Mouse (Mus musculus): ENCODE data around the gene Actl7a. TPM values are rescaled to one million over a fixed set of nuclear protein-coding genes. Genes with fewer than 3 reads are reported as not detected.

Gene Actl7a
- polyA plus RNA-seq, 1 experiment from 2014 or later = not detected

DNA sequence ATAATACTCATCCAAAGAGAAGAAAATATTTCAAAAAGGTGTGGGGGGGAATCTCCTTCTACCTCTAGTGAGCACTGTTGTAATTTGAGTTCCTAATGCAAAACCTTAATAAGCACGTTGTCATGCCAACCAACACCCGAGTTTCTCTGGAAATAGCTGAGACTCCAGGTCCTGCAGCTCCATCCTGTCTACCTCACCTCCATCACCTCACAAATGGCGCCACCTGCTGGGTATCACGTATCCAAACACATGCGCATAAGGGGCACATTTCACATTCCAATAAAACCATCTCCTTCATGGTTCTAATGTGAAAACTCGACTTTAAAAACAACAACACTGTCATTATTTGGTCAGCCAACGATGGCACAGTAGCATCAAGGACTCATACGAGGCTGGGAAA lies 17.4 kb upstream of the Actl7a start:
- WGBS = 61% methylated on average over 8 of the region's 8 CpGs
- H3K36me3 ChIP-seq = no peaks in the 10 kb centered on the region
- no peak for DNase-seq (ENCODE audit: low spot score)

DNA sequence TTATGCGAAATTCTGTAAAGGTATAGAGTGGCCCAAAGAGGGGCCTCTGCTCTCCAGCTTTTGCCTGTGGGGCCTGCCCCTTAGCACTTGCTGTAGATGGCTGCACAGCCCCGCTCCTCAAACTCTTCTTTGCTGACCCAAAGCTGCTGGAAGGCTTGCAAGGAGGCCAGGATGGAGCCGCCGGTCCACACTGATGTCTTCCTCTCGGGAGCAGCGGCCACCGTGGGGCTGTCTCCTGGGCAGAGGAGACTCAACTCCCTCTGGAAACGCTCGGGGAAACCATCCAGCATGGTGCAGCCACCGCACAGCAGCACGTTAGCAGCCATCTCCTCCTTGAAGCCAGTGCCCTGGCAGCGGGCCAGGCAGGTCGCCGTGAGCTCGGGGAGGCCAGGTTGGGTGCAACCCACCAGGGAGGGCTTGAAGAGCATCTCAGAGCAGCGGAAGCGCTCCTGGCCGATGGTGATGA lies 3.2 kb upstream of the Actl7a start, which contains the start of gene Gm26657:
Gm26657 (plus strand) TSS at position 51 of the 466 bp plus-strand sequence.
- Histone ChIP-seq H3K36me3 (peaks cover 18% of the 10 kb centered on the region), H3K4me1 (no peaks in the 10 kb centered on the region), H3K27me3 (ENCODE audit: low read depth, poor library complexity, severe bottlenecking) (no peaks in the 10 kb centered on the region), H3K4me3 (no peak within 1 kb of the TSS), H3K27ac (replicated peaks) (no peak within 1 kb of the TSS), H3K9me3 (replicated peaks) (no peaks in the 10 kb centered on the region)
- DNase-seq (ENCODE audit: low spot score) = no peak
- WGBS = 88% methylated on average over 18 of the region's 18 CpGs

More for the DNA sequence above, 17.4 kb upstream of the Actl7a start:
- Histone ChIP-seq H3K27ac (replicated peaks) (no peak overlapping the region), H3K9me3 (replicated peaks) (no peaks in the 10 kb centered on the region), H3K27me3 (ENCODE audit: low read depth, poor library complexity, severe bottlenecking) (no peaks in the 10 kb centered on the region), H3K4me3 (no peak overlapping the region), H3K4me1 (no peaks in the 10 kb centered on the region)

DNA sequence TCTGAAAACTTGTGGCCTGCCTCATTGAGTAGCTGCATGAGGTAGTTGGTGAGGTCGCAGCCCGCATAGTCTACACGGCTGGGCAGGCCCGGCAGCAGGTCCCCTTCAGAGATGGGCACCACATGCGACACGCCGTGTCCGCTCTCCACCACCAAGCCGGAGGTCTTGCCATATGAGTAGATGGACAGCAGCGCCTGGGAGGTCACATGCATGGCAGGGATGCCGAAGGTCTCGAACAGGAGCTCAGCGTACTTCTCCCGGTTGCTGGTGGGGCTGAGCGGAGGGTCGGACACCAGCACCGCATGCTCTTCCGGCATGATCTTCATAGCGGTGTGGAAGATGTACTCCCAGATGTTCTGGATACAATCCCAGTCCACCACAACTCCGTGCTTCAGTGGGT lies 2.6 kb upstream of the Actl7a start:
- Histone ChIP-seq H3K4me3 (no peak overlapping the region), H3K9me3 (replicated peaks) (no peaks in the 10 kb centered on the region), H3K4me1 (no peaks in the 10 kb centered on the region), H3K36me3 (peaks cover 23% of the 10 kb centered on the region), H3K27me3 (ENCODE audit: low read depth, poor library complexity, severe bottlenecking) (no peaks in the 10 kb centered on the region), H3K27ac (replicated peaks) (no peak overlapping the region)
- DNase-seq (ENCODE audit: low spot score) = no peak
- WGBS = 97% methylated on average over 20 of the region's 20 CpGs

DNA sequence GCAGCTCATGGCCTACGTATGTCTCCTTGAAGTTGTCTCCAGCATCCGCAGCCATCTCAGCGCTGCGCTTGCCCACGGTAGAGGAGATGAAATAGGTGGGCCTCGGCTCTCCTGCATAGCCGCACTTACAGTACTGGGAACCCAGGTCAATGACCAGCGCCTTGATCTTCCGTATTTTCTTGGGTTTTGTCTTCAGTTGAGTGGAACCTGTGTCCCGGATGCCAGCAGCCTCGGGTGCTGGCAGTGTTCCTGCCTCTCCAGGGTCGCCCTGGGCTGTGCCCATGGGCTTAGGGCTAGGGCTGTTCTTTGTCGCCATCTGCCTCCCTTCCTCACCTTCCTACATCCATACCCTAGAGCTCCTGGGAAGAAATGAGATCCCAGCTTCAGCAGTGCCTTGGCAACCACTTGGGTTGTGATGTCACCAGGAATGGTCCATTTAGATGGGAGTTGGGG lies 2.1 kb upstream of the Actl7a start, which contains the start of gene Actl7b:
Actl7b (minus strand) TSS at position 403 of the 453 bp plus-strand sequence.
- no peaks in the 10 kb centered on the region for H3K4me1 ChIP-seq
- H3K4me3 ChIP-seq = no peak within 1 kb of the TSS
- no peak for DNase-seq (ENCODE audit: low spot score)
- 94% methylated on average over 13 of the region's 13 CpGs for WGBS
- no peak within 1 kb of the TSS for H3K27ac ChIP-seq (replicated peaks)
- H3K9me3 ChIP-seq (replicated peaks) = no peaks in the 10 kb centered on the region
- H3K27me3 ChIP-seq (ENCODE audit: low read depth, poor library complexity, severe bottlenecking) = no peaks in the 10 kb centered on the region
- peaks cover 28% of the 10 kb centered on the region for H3K36me3 ChIP-seq

DNA sequence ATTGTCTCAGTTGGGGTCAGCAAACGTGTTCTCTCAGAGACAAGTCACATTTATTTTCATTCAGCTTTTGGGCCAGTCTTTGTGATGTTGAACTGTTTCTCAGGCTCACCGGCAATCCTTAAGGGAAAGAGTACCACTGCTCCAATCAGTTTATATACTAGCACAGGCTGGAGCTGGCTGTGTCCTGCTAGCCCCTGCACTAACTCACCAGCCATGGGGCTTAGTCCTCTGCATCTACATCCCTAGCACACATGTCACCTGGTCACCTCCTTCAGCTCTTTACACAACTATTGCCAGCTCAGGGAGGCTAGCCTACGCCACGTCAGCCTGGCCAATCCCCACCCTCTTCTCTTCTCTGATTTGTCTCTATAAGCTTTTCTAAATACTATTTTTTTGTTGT lies 515 bp upstream of the Actl7a start:
- Histone ChIP-seq H3K27me3 (ENCODE audit: low read depth, poor library complexity, severe bottlenecking) (no peaks in the 10 kb centered on the region), H3K9me3 (replicated peaks) (no peaks in the 10 kb centered on the region), H3K36me3 (peaks cover 44% of the 10 kb centered on the region), H3K4me1 (no peaks in the 10 kb centered on the region), H3K4me3 (no peak overlapping the region), H3K27ac (replicated peaks) (no peak overlapping the region)
- no peak for DNase-seq (ENCODE audit: low spot score)
- 90% methylated on average over 4 of the region's 4 CpGs for WGBS

DNA sequence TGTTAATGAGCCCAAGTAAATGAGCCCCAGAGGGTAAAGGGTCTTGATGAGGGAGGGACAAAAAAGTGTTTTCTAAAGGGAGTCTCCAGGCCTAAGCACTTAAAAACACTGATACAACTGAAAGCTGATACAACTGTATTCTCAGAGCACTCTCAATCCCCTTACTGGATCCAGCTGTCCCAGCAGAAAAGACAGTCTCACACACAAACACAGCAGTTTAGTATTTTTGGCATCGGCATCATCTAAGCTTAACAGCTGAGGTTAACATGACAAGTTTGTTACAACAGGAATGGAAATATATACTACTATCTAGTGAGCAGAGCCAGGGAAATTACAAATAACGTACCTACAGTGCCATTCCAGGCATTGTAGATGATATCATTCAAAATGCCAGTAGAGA lies 3.1 kb downstream of the Actl7a start:
- H3K36me3 ChIP-seq = peaks cover 79% of the 10 kb centered on the region

DNA sequence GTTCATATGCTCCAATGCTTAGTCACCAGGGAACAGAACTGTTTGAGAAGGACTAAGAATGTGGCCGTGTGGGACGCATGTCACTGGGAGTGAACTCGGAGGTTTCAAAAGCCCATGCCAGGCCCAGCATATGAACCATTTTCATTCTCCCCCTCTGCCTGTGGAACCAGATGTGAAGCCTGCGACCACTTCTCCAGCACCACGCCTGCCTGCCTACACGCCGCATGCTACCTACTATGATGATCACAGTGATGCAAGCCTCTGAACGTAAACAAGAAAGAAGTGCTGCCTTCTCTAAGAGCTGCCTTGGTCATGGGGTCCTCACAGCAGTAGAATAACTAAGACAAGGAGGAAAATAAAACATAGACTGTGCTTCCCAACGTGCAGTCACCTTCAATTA lies 4.2 kb downstream of the Actl7a start:
- Histone ChIP-seq H3K36me3 (peaks cover 90% of the 10 kb centered on the region), H3K27ac (replicated peaks) (no peak overlapping the region)
- 96% methylated on average over 9 of the region's 9 CpGs for WGBS

More for the DNA sequence above, 3.1 kb downstream of the Actl7a start:
- Histone ChIP-seq H3K27ac (replicated peaks) (no peak overlapping the region), H3K27me3 (ENCODE audit: low read depth, poor library complexity, severe bottlenecking) (no peaks in the 10 kb centered on the region), H3K4me1 (no peaks in the 10 kb centered on the region), H3K9me3 (replicated peaks) (no peaks in the 10 kb centered on the region), H3K4me3 (no peak overlapping the region)
- DNase-seq (ENCODE audit: low spot score) = no peak
- WGBS = 94% methylated on average over 2 of the region's 2 CpGs

DNA sequence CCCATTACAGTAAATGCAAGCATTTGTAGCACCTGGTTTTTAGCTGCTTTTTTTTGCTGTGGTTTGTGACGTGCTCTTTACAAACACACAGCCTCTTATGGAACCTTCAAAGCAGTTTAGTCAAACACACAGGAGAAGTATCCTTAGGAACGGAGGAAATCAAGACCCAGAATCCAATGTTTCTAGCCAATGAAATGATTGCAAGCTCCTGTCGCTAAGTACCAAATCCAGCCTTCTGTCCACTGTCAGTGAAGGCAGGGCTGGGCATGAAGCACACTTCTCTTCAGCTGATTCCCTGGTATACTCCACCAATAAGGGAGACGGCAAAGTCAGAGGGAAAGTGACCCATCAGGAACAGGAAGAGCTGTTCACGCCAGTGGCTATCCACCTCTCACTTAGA lies 12.8 kb downstream of the Actl7a start:
- Histone ChIP-seq H3K4me3 (no peak overlapping the region), H3K4me1 (no peaks in the 10 kb centered on the region), H3K9me3 (replicated peaks) (no peaks in the 10 kb centered on the region), H3K27ac (replicated peaks) (no peak overlapping the region), H3K36me3 (peaks cover 100% of the 10 kb centered on the region), H3K27me3 (ENCODE audit: low read depth, poor library complexity, severe bottlenecking) (no peaks in the 10 kb centered on the region)
- DNase-seq (ENCODE audit: low spot score) = no peak
- WGBS = 91% methylated on average over 5 of the region's 5 CpGs

More for the DNA sequence above, 4.2 kb downstream of the Actl7a start:
- H3K9me3 ChIP-seq (replicated peaks) = no peaks in the 10 kb centered on the region
- H3K4me3 ChIP-seq = no peak overlapping the region
- H3K4me1 ChIP-seq = no peaks in the 10 kb centered on the region
- H3K27me3 ChIP-seq (ENCODE audit: low read depth, poor library complexity, severe bottlenecking) = no peaks in the 10 kb centered on the region
- no peak for DNase-seq (ENCODE audit: low spot score)

DNA sequence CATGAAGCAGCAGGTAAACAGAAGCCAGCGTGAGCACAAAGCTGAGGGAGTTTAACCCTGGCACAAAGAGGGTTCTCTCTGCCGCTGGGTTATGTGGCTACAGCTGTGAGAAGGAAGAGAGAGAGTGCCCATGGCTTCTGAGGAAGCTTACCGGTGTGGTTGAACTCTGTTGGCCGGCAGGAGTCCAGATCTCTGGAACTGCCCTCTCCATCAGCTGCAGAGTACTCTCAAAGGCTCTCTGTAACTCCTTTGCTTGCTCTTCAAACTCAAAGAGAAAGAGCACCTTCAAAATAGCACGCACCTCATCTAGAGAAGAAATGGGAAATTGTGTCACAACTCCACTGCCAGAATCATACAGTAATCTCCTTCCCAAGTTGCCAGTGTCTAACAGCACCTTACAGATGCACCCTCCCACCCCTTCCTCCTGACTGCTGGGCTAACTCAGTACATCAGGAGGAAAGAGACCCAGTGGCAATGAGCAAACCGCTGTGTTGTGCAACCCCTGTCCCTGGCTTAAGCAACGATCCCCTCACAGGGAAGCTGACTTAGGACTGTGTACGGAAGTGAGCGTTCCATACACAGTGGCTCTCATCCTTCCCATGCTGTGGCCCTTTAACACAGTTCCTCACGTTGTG lies 13.9 kb downstream of the Actl7a start:
- no peaks in the 10 kb centered on the region for H3K4me1 ChIP-seq
- no peaks in the 10 kb centered on the region for H3K27me3 ChIP-seq (ENCODE audit: low read depth, poor library complexity, severe bottlenecking)
- no peaks in the 10 kb centered on the region for H3K9me3 ChIP-seq (replicated peaks)
- H3K36me3 ChIP-seq = peaks cover 100% of the 10 kb centered on the region
- H3K27ac ChIP-seq (replicated peaks) = no peak overlapping the region
- H3K4me3 ChIP-seq = no peak overlapping the region
- 92% methylated on average over 10 of the region's 10 CpGs for WGBS
- no peak for DNase-seq (ENCODE audit: low spot score)

DNA sequence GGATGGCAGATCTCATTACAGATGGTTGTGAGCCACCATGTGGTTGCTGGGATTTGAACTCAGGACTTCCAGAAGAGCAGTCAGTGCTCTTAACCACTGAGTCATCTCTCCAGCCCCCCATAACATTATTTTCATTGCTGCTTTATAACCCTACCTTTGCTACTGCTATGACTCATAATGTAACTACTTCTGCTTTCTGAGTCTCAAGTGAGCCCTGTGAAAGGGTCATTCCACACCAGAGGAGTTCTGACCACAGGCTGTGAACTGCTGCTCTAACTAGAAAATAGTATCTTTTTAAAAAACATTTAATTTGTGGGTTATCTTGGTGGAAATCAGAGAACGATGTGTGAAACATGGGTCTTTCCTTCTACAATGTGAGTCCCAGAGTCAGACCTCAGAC lies 14.5 kb downstream of the Actl7a start:
- Histone ChIP-seq H3K4me3 (no peak overlapping the region), H3K27ac (replicated peaks) (no peak overlapping the region), H3K36me3 (peaks cover 100% of the 10 kb centered on the region), H3K27me3 (ENCODE audit: low read depth, poor library complexity, severe bottlenecking) (no peaks in the 10 kb centered on the region), H3K9me3 (replicated peaks) (no peaks in the 10 kb centered on the region), H3K4me1 (no peaks in the 10 kb centered on the region)
- DNase-seq (ENCODE audit: low spot score) = no peak
- 93% methylated on average over 1 of the region's 1 CpGs for WGBS

DNA sequence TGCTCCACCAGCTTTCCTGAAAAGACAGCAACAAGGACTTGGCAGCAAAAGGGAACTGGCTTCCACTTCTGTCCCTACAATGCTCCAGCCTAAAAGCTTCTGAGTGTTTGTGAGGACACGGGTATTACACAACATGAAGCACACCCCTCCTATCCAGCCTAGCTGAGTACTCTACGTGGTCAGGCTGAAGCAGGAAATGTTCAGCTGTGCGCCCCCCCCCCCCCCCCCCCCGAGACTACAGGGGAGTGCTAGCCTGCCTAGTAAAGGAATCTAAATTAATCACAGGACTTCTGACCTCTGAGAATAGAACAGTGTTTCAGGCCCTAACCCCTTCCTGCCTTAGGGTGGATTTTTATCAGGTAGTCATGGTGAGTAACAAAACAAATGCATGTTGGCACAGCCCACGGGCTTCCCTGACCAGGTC lies 24.7 kb downstream of the Actl7a start:
- whole genome bisulfite sequencing = 81% methylated on average over 5 of the region's 5 CpGs
- Histone ChIP-seq H3K27me3 (ENCODE audit: low read depth, poor library complexity, severe bottlenecking) (no peaks in the 10 kb centered on the region), H3K36me3 (peaks cover 100% of the 10 kb centered on the region), H3K4me1 (no peaks in the 10 kb centered on the region), H3K27ac (replicated peaks) (no peak overlapping the region), H3K9me3 (replicated peaks) (no peaks in the 10 kb centered on the region), H3K4me3 (no peak overlapping the region)
- DNase-seq (ENCODE audit: low spot score) = no peak

DNA sequence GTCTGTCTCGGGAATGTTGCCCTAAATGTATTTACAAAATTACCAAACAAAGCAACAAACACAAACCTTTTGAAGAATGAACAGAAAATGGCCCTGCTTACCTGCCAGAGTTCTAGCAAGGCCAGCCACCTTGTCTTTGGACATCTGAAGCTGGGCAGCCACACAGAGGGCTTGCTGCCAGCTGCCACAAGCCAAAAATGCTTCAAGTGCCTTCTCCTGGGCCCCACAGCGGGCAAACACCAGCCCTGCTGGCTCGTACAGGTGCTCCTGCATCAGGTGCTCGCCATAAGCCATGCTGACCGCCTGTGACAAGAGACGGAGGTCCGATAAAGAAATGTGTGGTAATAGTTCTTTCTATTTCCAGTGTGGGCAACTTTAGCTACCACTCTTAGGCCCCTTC lies 25.7 kb downstream of the Actl7a start:
- peaks cover 100% of the 10 kb centered on the region for H3K36me3 ChIP-seq
- WGBS = 93% methylated on average over 7 of the region's 7 CpGs

DNA sequence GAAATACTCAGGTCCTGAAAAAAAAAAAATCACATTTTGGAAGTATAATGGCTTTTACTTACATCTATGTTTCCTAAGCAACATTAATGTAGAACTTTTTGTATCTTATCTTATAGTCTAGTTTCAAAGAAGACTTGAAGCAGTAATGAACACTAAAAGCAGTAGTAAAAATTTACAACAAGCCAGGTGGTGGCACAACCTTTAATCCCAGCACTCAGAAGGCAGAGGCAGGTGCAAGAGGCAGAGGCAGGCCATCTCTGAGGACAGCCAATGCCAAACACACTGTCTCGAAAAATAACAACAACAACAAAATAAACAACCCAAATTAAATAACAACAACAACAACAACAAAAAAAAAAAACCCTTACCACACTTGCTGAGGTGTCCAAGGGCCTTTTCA lies 27.9 kb downstream of the Actl7a start:
- H3K27ac ChIP-seq (replicated peaks) = no peak overlapping the region
- no peaks in the 10 kb centered on the region for H3K27me3 ChIP-seq (ENCODE audit: low read depth, poor library complexity, severe bottlenecking)
- WGBS = 63% methylated on average over 1 of the region's 1 CpGs
- no peaks in the 10 kb centered on the region for H3K4me1 ChIP-seq
- H3K36me3 ChIP-seq = peaks cover 100% of the 10 kb centered on the region
- H3K4me3 ChIP-seq = no peak overlapping the region
- H3K9me3 ChIP-seq (replicated peaks) = no peaks in the 10 kb centered on the region
- no peak for DNase-seq (ENCODE audit: low spot score)

More for the DNA sequence above, 25.7 kb downstream of the Actl7a start:
- no peaks in the 10 kb centered on the region for H3K4me1 ChIP-seq
- H3K27ac ChIP-seq (replicated peaks) = no peak overlapping the region
- no peaks in the 10 kb centered on the region for H3K9me3 ChIP-seq (replicated peaks)
- no peaks in the 10 kb centered on the region for H3K27me3 ChIP-seq (ENCODE audit: low read depth, poor library complexity, severe bottlenecking)
- no peak overlapping the region for H3K4me3 ChIP-seq
- no peak for DNase-seq (ENCODE audit: low spot score)
